Mouse (Mus musculus): ENCODE data around the gene Sema6c. TPM values are rescaled to one million over a fixed set of nuclear protein-coding genes. Genes with fewer than 3 reads are reported as not detected.
A peak's percentile ranks its signal among the peaks of the same experiment; 100 is the strongest.

The Sema6c gene
- total and polyA plus RNA-seq, 3 experiments, result 2.6 to 8.6 (median 3.8) TPM

DNA sequence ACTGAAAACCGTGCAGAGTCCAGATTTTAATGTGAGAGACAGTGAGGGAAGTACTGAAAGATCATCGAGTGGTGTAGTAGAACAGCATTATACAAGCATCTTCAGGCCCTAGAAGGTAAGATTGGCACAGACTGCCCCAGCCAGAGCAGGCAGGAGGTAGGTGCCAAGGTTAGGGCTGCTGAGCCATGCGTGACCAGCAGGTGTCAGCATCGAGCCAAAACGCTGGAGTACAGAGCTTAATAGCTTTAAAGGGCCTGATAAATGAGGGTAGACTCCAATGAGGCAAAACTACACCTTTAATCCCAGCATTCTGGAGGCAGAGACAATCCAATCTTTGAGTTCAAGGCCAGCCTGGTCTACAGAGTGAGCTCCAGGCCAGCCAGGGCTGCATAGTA is 17.6 kb upstream of the Sema6c start:
- DNase-seq, result peak; percentile 88

DNA sequence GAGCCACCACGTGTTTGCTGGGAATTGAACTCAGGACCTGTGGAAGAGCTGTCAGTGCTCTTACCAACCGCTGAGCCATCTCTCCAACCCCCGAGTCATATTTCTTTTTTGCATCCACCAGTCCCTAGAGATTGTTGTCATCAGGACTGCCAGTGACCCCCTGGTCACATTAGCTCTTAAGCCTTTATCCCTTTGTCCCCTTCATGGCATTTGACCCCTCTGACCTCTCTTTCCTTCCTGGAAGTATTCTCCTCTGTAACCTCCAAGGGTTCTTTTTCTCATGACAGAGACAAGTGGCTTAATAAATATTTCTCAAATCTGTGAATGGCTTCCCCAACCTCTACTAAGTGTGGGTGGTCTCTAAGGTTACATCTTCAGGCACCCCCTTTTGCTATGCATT is 12.3 kb upstream of the Sema6c start:
- no peak for DNase-seq

DNA sequence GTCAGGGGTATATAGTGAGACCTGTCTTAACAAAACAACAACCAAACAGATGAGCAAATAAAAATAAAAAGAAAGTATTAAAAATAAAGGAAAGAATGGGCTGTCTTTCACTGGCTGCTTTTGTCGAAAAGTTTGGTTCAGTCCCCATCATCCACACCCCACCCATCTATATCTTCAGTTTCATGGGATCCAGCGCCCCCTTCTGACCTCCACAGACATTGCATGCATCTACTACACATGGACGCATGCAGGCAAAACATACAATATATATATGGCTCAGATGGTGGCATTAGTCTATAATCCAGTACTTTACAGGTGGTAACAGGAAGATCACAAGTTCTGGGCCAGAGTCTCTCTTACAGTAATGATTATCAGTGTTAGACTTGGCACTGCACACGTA is 6.4 kb upstream of the Sema6c start:
- peak; percentile 37 for DNase-seq

DNA sequence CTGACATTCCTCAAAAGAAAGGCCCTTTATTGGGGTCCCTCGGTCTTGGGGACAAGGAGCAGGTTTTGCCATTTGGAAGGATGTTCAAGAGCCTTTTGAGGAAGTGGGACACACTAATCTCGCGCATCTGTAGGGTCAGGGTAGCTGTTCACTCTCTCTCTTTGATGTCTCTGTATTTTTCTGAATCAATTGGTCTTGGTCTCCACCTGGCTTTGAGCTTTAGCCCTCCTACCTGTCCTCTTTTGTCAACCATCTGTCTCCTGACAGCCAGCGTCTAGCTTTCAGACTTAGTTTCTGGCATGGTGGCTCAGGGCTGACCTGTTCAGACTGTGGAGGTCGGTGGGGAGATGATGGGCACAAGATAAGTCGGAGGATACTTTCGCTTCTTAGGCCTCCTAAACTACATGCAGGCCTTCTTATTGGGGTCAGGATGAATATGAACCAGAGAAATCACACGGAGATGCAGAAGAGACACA is 708 bp upstream of the Sema6c start:
- no peak for DNase-seq

DNA sequence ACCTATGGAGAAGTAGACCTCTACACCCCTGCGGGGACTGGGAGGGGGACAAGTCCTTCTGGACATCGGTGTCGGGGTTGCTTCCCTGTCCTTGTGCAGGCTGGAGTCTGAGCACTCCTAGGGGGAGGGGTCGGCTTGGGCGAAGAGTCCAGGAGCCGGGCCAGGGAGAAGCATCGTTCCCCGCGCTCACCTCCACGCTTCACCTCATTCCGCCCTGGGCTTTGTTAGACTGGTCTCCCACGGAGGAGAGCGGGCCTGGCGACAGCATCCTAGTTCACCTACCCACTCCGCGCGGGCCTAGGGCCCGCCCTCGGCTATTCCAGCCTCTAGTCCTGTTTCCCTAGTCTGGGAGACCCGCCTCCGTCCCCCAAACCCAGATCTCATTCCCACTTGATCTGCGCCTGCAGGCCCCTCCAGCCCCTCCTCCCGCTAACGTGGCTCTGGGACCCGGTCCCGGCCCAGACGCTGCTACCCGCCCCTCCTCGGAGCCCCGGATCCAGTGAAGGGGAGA is 839 bp downstream of the Sema6c start:
- no peak for DNase-seq

DNA sequence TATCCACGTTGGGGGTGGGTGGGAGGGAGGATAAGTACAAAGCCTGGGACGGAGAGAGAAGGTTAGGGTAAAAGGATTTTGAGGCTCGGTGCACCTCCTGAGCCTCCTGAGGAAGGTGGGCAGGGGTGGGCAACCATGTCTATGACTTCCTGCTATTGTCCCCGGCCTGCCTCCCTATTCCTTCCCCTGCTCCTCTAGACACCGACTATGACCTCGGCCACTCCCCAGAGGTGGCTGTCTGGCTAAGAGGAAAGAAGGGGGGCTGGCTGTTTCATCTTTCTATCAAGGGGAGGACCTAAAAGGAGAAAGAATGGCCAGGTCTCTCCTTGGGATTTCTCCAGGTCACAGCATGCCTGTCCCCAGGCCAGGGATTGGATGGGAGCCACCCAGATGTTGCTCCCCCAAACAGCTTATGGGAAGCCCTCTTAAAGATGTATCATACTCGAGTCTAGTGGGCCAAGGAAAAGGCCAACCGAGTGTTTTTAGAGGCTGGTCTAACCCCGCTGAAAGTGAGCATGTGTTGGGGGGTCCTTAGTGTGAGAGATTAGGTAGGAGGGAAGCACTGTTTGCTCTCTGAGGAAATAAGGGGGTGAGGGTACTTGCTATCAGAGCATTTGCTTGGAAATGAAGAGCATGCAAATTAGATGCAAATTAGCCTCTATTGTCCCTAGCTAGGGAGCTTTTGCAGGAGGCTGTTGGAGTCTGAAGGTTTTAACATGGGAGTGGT is 1.5 kb downstream of the Sema6c start:
- DNase-seq, result no peak

DNA sequence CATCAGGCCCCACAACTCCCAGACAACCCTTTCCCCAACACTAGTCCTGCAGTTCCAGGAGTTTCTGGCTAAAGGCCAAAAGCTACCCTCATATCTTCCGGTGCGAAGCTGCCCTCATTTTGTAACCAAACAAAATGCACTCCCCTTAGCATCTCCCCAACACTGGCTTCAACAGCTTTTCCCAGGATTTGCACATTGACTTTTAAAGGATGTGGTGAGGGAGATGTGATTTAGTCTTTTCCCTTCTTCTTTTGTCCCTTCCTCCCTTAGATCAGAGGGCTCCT is 2.0 kb downstream of the Sema6c start:
- no peak for DNase-seq

DNA sequence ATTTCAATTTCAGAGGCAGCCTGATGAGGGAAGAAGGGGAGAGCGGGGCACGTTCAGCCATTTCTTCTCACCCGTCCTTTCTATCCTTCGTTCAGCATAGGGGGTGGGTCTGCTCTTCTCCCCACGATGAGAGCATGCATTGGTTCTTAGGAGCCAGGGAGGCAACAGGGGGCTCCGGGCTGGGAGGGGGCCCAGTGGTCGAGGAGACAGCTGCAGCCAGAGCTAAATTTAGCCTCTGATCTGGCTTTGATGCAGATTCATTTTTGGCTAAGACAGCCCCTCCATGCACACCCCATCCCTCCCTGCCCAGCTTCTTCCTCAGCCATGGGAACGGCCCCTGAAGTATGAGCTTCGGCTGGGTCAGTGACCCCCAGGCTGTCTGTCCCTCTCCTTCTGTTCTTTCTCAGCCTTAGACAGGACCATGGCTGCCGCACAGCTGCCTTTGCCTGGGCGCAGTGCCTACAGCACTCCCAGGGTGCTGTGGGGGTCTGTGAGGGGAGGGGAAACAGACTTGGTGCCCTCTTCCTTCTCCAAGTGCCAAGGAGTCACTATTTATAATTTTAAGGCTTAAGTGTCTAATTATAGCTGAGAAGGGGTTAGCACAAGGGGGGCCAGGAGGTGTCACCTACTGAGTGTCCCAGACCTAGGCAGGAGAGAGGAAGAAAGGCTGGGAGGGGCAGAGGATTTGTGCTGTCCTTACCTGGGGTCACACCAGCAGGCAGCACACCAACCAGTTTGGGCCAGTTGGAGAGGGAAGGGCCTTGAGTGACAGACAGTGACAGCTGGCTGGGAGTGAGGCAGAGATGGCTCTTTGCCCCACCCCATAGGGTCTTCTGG is 3.4 kb downstream of the Sema6c start:
- DNase-seq, result no peak

DNA sequence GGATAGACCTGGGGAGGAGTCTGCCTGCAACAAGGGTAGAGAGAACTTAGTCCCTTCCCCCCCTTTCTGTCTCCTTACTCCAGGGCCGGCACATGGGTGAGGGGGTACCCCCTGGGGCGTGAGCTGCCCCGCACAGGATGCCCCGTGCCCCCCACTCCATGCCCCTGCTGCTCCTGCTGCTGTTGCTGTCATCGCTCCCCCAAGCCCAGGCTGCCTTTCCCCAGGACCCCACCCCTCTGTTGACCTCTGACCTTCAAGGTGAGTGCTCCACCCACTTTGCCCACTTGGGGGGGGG is 3.9 kb downstream of the Sema6c start:
- DNase-seq, result no peak

DNA sequence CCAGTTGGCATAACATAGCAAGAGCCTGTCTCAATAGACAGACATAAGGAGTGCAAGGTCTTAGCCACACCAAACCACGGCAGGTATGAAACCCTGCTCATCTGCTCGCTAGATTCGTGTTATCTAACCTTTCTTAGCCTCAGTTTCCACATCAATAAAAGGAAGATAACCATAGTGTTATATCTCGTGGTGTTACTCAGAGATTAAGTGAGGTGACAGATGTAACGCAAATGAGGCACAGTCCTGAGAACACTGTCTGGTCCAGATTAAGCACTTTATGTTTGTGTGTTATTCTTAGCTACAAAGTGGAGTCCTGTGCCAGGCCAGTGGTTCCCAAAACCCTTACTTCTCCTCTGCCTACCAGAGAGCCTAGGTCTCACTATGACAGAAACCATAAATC is 4.6 kb downstream of the Sema6c start:
- DNase-seq, result no peak

DNA sequence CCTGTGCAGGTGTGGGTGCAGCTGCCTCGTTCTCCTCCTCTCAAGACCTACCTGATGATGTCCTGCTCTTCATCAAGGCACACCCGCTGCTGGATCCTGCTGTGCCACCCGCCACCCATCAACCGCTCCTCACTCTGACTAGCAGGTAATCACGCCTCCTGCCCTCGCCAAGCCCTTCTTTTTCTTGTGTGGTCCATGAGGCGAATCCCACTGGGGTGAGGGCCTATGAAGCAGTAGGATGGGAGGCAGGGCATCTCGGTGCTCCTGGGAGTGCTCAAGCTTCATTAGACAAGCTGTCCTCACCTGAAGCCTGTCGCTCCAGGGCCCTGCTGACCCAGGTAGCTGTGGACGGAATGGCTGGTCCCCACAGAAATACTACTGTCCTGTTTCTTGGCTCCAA is 9.7 kb downstream of the Sema6c start:
- no peak for DNase-seq

DNA sequence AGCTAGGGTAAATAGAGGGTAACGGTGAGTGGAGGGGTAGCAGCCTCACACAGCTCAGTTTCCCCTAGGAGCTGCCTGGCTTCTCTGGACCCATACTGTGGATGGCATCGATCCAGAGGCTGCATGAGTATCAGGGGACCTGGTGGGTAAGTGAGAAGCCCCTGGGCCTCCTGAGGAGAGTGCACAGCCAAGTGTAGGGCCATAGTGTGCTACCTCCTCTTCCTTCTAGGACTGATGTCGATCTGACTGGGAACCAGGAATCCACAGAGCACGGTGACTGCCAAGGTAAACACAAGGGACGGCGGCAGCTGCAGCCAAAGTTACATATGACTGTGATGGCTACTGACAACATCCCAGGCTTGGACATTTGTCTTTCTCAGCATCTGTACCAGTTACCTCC is 10.8 kb downstream of the Sema6c start:
- DNase-seq, result no peak

DNA sequence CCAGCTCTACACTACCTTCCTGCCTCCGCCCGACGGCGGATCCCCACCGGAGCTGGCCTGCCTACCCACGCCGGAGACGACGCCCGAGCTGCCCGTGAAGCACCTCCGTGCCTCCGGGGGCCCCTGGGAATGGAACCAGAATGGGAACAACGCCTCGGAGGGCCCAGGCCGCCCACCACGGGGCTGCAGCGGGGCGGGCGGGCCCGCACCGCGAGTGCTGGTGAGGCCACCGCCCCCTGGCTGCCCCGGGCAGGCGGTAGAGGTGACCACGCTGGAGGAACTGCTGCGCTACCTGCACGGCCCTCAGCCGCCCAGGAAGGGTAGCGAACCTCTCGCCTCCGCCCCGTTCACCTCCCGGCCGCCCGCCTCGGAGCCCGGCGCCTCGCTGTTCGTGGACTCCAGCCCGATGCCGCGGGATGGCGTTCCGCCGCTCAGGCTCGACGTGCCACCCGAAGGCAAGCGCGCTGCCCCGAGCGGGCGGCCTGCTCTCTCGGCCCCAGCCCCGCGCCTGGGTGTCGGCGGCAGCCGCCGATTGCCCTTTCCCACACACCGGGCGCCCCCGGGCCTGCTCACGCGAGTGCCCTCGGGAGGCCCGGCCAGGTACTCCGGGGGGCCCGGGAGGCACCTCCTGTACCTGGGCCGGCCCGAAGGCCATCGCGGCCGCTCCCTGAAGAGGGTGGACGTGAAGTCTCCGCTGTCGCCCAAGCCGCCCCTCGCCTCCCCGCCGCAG is 12.4 kb downstream of the Sema6c start:
- DNase-seq, result no peak

DNA sequence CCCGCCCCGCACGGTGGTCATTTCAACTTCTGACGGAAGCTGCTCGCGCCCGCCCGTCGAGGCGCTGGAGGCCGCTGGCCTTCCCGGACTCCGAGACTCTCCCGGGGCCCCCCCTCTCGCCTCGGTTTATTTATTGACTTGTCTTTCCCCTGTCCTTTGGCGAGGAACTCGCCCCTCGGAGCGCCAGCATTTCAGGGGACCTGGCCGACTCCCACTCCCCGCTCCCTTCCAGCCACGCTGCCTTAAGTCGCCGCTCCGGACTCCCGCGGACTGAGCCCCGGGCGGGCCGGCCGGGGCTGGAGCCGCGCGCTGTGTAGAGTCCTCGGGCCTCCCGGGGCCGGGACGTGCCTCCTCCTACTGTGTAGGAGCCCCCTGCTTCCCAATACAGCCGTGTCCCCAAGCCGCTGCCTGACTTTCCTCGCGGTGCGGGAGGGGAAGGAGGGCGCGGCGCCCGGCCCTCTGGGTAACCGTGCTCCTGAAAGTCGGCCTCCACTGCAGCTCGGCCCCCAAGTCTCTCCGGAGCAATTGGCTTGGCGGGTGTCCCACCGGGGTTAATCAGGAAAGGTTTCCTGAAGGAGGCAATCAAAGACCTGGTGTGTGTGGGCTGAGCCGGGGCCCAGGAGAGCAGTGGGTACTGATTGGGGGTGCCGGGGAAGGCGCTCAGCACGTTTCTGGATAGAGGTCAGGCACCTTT is 13.1 kb downstream of the Sema6c start:
- peak; percentile 43 for DNase-seq

DNA sequence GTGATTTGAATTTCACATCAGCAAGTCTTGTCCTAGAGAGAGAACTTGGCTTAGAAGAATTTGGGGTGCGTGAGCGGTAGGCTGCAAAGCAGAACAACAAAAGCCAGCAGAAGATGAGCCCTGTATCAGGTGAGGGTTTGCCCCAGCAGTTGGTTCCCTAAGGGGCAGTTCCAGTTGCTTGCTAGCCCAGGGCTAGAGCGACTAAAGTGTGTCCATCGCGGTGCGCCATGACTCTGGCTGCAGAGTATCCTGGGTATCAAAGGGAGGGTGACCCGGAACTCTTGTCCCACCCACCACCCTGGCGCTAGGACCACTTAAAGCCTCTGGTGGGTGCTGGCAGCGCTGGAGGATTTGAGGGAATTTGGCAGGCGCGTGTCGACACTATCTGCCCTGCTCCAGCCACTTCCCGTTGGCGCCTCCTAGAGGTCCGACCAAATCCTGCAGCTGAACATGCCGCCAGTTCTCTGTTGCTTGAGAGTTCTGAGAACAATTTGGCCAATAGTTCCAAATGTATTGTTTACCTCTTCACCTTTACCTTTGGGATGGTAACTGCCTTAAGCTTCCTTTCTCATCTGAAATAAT is 13.8 kb downstream of the Sema6c start:
- DNase-seq, result peak; percentile 88

DNA sequence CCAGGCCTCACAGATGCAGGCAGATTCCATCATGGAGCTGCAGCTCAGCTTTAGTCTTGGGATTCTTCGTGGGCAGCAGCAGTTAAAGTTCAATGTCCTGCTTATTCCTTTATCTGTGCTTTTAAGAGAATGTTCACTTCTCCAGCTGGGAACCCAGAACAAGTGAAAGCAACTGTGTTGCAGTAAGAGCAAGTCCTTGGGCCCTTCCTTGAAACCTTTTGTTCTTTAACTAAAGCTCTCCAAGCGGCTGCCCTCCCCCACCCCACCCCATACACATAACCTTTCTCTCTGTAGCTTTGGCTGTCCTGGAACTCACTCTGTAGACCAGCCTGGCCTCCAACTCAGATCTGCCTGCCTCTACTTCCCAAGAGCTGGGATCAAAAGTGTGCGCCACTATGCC is 16.2 kb downstream of the Sema6c start:
- DNase-seq, result no peak

DNA sequence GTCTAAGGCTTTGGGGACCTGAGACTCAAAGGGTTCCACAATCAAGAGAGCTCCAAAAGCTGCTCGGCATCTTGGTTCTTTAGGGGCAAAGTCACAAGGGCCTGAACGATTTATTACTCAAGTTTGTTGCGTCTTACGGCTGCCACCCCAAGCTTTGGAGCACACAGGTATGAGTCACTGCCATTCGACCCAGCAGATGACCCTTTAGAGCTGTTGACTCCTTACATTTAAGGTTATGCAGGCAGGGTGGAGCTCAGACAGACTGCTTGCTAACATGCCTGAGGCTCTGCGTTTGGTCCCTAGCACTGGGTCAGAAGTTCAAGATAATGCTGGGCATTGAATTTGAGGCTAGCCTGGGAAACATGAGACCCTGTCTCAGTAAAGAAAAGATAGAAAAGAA is 17.3 kb downstream of the Sema6c start:
- DNase-seq, result no peak

DNA sequence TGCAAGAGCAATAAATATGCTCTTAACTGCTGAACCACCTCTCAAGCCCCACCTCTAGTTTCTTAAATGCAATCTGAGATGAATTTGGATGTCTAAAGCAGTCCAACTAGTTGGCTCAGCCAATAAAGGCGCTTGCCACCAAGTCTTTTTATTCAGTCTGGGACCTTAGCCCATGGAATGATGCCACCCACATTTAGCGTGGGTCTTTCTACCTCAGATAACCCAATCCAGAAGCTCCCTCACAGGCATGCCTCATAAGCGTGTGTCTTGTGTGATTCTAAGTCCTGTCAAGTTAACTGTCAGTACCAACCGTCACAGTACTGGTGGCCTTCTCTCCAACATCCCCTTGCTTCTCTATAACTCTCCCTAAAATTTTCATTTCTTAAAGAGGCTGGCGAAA is 18.7 kb downstream of the Sema6c start:
- no peak for DNase-seq

DNA sequence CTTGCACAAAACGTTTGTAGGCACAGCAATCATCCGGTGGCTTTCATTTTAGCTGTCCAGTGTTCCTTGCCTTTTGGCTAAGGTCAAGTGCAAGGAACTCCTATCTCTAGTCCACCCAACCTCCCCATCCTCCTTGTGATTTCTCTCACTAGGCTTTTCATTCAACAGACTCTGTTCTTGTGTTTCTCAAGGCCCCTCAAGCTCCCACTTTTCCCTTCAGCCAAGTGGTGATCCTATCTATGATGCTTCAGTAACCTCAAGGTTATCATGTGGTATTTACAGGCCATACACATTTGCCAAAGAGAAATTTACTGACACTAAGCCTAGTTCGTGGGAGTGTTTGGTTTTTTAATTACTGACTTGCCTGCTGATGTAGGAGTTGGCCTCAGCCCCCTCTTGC is 19.6 kb downstream of the Sema6c start:
- no peak for DNase-seq

DNA sequence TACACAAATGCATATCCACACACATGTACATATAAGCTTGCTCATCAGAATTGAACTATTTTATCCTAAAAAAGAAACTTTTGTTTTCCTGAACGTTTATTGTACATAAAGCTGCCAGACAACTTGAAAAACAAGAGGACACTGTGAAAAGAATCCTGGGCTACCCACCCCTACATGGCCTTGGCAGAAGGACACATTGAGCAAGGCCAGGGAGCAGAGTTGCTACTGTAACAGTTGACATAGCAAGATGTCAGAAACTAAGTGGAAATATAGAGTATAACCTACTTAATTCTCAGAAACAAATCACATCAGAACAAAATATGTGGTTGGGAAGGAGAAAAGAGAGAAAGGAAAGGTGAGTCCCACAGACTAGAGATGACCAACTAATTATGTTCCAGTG is 21.6 kb downstream of the Sema6c start:
- peak; percentile 62 for DNase-seq

DNA sequence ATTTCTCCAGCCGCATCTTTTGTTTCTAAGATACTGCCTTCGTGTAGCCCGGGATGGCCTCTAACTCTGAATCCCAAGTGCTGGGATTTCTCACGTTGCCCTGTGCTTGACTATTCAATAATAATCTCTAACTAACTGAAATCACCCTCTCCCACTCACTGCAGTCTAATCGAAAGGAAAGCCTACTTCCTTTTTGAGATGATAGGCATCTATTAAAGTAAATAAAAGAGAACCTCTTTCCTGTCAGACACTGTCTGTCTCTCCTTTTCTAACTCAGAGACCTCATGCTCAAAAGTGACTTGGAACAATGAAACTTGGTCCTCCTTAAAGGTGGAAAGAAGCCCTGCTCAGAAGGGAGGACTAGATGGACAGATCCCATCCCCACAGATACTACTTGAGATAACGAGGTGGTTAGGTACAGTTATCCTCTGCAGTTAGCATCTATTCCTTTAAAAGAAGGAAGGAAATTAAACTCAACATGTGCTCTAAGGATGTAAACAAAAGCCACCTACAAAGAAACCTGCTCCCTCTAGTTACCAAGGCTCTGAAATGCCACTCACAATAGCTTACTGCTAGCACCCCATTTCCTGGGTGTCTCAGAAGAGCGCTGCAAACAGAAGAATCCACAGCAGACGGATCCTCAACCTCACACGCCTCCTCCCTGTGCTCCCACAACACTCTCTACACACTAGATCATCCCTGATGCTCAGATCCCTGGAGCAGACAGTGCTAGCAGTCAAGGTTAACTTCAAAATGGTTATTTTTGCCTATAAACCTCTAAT is 24.7 kb downstream of the Sema6c start:
- DNase-seq, result no peak

Measured in adrenal gland, adult 2 months (tissue).